Mouse (Mus musculus) intestine, embryonic 15.5 days (tissue): ENCODE measurements at regions not wholly inside any gene's neighbourhood (a gene's known extent, or its start where the extent isn't known, plus 50 kb on each side); places are given as distances from the start of the nearest gene placed in this dataset.

Experiments used
- ATAC-seq: fragments of 200-750 bp; cut with Nextera tagmentation; 2 replicates; pipeline ENCODE4 v1.8.0; 2017; ENCODE audit warnings: moderate TSS enrichment, moderate library complexity
- H3K27ac ChIP-seq: fragments of 300-500 bp; sonication (generic); 2 replicates; pipeline ENCODE4 v1.5.1; 2015; ENCODE audit warnings: mild to moderate bottlenecking, inconsistent platforms
- H3K27me3 ChIP-seq: fragments of 300-500 bp; sonication (generic); replicated peaks from 2 replicates; pipeline ENCODE4 v1.6.1; 2015; ENCODE audit warnings: inconsistent platforms
- H3K36me3 ChIP-seq: fragments of 300-500 bp; sonication (generic); 2 replicates; pipeline ENCODE4 v1.6.1; 2015; ENCODE audit warnings: inconsistent platforms
- H3K4me1 ChIP-seq: fragments of 300-500 bp; sonication (generic); replicated peaks from 2 replicates; pipeline ENCODE4 v1.6.1; 2015; ENCODE audit warnings: inconsistent platforms
- H3K4me2 ChIP-seq: fragments of 300-500 bp; sonication (generic); replicated peaks from 2 replicates; pipeline ENCODE4 v1.6.1; 2015; ENCODE audit warnings: mild to moderate bottlenecking, inconsistent platforms
- H3K4me3 ChIP-seq: fragments of 300-500 bp; sonication (generic); replicated peaks from 2 replicates; pipeline ENCODE4 v1.5.1; 2015; ENCODE audit warnings: inconsistent platforms
- H3K9ac ChIP-seq: fragments of 300-500 bp; sonication (generic); 2 replicates; pipeline ENCODE4 v1.6.1; 2015; ENCODE audit warnings: inconsistent platforms
- H3K9me3 ChIP-seq: fragments of 300-500 bp; sonication (generic); 2 replicates; pipeline ENCODE4 v1.6.1; 2016; ENCODE audit warnings: inconsistent platforms
- WGBS: fragments of 180-500 bp; shearing (Covaris S2); methylation state at CpG from one replicate; pipeline ENCODE4 v1.1.7; 2015; 5-methylcytosine and 5-hydroxymethylcytosine counted together

GRCm38 (mm10) chr17:47064592-47065306 is 54.4 kb upstream of the Ubr2 start:
- no peak overlapping the region for H3K4me3 ChIP-seq
- WGBS: 81% methylated on average over 14 of the region's 14 CpGs
- no peaks in the 10 kb centered on the region for H3K36me3 ChIP-seq
- H3K4me1 ChIP-seq: 0 out of 2 replicates have a peak, but pooled peaks cover 6% of the 10 kb centered on the region
- H3K9ac ChIP-seq: no peak overlapping the region
- H3K27ac ChIP-seq: no peak overlapping the region
- ATAC-seq: no peak
- no peaks in the 10 kb centered on the region for H3K9me3 ChIP-seq
- no peak overlapping the region for H3K4me2 ChIP-seq
- no peaks in the 10 kb centered on the region for H3K27me3 ChIP-seq

GRCm38 (mm10) chr17:47064006-47064405 is 53.6 kb upstream of the Ubr2 start:
- no peaks in the 10 kb centered on the region for H3K36me3 ChIP-seq
- no peak for ATAC-seq
- H3K4me1 ChIP-seq: 0 out of 2 replicates have a peak, but pooled peaks cover 8% of the 10 kb centered on the region
- no peak overlapping the region for H3K4me2 ChIP-seq
- no peak overlapping the region for H3K9ac ChIP-seq
- H3K4me3 ChIP-seq: no peak overlapping the region
- H3K27ac ChIP-seq: no peak overlapping the region
- 74% methylated on average over 4 of the region's 4 CpGs for WGBS
- H3K27me3 ChIP-seq: no peaks in the 10 kb centered on the region
- no peaks in the 10 kb centered on the region for H3K9me3 ChIP-seq

GRCm38 (mm10) chr17:47061031-47061620 is 50.8 kb upstream of the Ubr2 start:
- Histone ChIP-seq H3K4me1 (0 out of 2 replicates have a peak, but pooled peaks cover 8% of the 10 kb centered on the region), H3K9me3 (no peaks in the 10 kb centered on the region), H3K4me2 (no peak overlapping the region), H3K27me3 (no peaks in the 10 kb centered on the region), H3K27ac (no peak overlapping the region), H3K36me3 (no peaks in the 10 kb centered on the region), H3K9ac (no peak overlapping the region), H3K4me3 (no peak overlapping the region)
- no peak for ATAC-seq
- 47% methylated on average over 8 of the region's 8 CpGs for WGBS
